Mouse (Mus musculus) lung, embryonic 15.5 days (tissue): ENCODE measurements around the gene Timp4. TPM values are rescaled to one million over a fixed set of nuclear protein-coding genes. Genes with fewer than 3 reads are reported as not detected.
A peak's percentile ranks its signal among the peaks of the same experiment; 100 is the strongest.
"Not testable (repeated sequence)": the region's sequence is repeated elsewhere in the genome, so short reads cannot be mapped to it uniquely, and the experiment has no call there.

ENCODE experiments used
- ATAC-seq: fragments of 200-750 bp; cut with Nextera tagmentation; 2 replicates; pipeline ENCODE4 v1.8.0; 2017; ENCODE audit warnings: moderate number of reproducible peaks, borderline replicate concordance; ENCODE audit not compliant: low FRiP score, low TSS enrichment; ENCODE audit errors: extremely low read depth
- H3K27ac ChIP-seq: fragments of 300-500 bp; sonication (generic); 2 replicates; pipeline ENCODE4 v1.5.1; 2015; ENCODE audit warnings: moderate library complexity, mild to moderate bottlenecking, inconsistent platforms
- H3K27me3 ChIP-seq: fragments of 300-500 bp; sonication (generic); 2 replicates; pipeline ENCODE4 v1.6.1; 2015; ENCODE audit warnings: inconsistent platforms
- H3K36me3 ChIP-seq: fragments of 300-500 bp; sonication (generic); 2 replicates; pipeline ENCODE4 v1.6.1; 2015; ENCODE audit warnings: inconsistent platforms
- H3K4me1 ChIP-seq: fragments of 300-500 bp; sonication (generic); 2 replicates; pipeline ENCODE4 v1.6.1; 2015; ENCODE audit warnings: inconsistent platforms
- H3K4me2 ChIP-seq: fragments of 300-500 bp; sonication (generic); 2 replicates; pipeline ENCODE4 v1.6.1; 2015; ENCODE audit warnings: inconsistent platforms, mild to moderate bottlenecking, moderate library complexity
- H3K4me3 ChIP-seq: fragments of 300-500 bp; sonication (generic); 2 replicates; pipeline ENCODE4 v1.5.1; 2015; ENCODE audit warnings: mild to moderate bottlenecking, inconsistent platforms
- H3K9ac ChIP-seq: fragments of 300-500 bp; sonication (generic); 2 replicates; pipeline ENCODE4 v1.6.1; 2015; ENCODE audit warnings: inconsistent platforms
- H3K9me3 ChIP-seq: fragments of 300-500 bp; sonication (generic); 2 replicates; pipeline ENCODE4 v1.6.1; 2016; ENCODE audit warnings: inconsistent platforms
- WGBS: fragments of 180-500 bp; shearing (Covaris S2); methylation state at CpG from one replicate; pipeline ENCODE4 v1.1.7; 2015; 5-methylcytosine and 5-hydroxymethylcytosine counted together
- polyA plus RNA-seq: library from polyadenylated mRNA; unstranded; fragments of >200 nt; fragmentation: Nextera tagmentation; extraction: Ambion mirVana; gene quantifications from 2 replicates; pipeline ENCODE4 v1.2.1, GENCODE M21; 2015

Timp4 gene
- polyA plus RNA-seq, 1 experiment from 2014 or later = 2.7 TPM

DNA sequence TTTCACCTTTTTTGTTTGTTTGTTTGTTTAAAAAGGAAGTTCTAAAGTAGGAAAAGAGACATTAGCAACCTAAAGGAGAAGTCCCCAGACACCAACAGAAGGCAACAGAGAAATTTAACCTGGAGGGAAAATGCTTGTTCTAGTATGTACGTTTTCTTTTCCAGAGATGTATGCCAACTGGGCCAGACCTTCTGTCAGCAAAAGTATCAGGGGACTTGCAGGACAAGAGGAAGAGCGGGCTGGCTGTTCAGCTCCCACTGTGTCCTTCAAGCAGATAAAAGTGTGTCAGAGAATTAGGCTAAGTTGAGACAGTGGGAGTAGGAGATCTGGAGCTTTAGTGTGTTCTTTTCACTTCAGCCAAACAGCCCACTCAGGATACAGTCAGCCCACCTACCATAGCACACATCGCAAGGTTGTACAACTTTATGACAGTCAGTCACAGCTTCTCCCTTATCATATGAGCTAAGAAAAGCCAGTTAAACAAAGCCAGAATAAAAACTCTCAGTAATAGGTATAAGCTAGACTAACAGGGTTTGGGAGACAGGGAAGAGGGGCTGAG is 6.4 kb downstream of the Timp4 start:
- no peak for ATAC-seq
- Histone ChIP-seq H3K36me3 (no peaks in the 10 kb centered on the region), H3K4me1 (peaks cover 10% of the 10 kb centered on the region; the same call in 1 of the 2 replicates), H3K9ac (no peak overlapping the region), H3K4me3 (no peak overlapping the region), H3K27me3 (no peaks in the 10 kb centered on the region), H3K27ac (no peak overlapping the region), H3K4me2 (no peak overlapping the region), H3K9me3 (no peaks in the 10 kb centered on the region)
- WGBS = 81% methylated on average over 3 of the region's 3 CpGs

DNA sequence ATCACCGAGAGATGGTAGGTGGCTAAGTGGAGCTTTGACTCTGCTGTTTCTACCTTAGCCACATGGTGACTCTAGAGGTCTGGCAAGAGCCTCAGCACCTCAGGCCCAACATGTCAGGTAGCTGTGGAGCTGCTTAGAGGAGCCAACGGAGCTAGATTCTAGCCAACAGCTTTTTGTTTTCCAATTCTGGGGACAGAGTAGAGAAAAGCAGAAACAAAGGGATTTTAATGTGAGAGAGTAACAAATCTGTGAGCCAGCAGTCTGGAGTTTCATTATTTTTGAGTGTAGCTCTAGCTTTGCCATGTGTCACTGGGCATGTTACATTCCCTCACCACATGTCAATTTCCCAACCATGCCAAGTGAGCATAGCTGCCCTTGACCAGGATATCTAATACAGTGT is 7.8 kb downstream of the Timp4 start:
- no peak overlapping the region for H3K9ac ChIP-seq
- ATAC-seq = no peak
- H3K4me3 ChIP-seq = no peak overlapping the region
- H3K27ac ChIP-seq = no peak overlapping the region
- H3K27me3 ChIP-seq = no peaks in the 10 kb centered on the region
- WGBS = 75% methylated on average over 2 of the region's 2 CpGs
- H3K4me2 ChIP-seq = no peak overlapping the region
- H3K36me3 ChIP-seq = no peaks in the 10 kb centered on the region
- H3K9me3 ChIP-seq = no peaks in the 10 kb centered on the region
- H3K4me1 ChIP-seq = peaks cover 10% of the 10 kb centered on the region; the same call in 1 of the 2 replicates

- no peak for ATAC-seq
Observed at GRCm38 (mm10) chr6:115241939-115242338, 10.1 kb downstream of the Timp4 start.

GRCm38 (mm10) chr6:115241131-115241699 is 10.8 kb downstream of the Timp4 start:
- Histone ChIP-seq H3K9ac (no peak overlapping the region), H3K9me3 (no peaks in the 10 kb centered on the region), H3K27me3 (no peaks in the 10 kb centered on the region), H3K27ac (0 out of 2 replicates have a peak overlapping the region, but pooled peaks have one; percentile 6), H3K36me3 (no peaks in the 10 kb centered on the region), H3K4me1 (peaks cover 10% of the 10 kb centered on the region; the same call in 1 of the 2 replicates), H3K4me2 (no peak overlapping the region), H3K4me3 (no peak overlapping the region)
- peak; percentile 73; the same call in 1 of the 2 replicates for ATAC-seq
- 29% methylated on average over 3 of the region's 3 CpGs for WGBS

More at GRCm38 (mm10) chr6:115241939-115242338, 10.1 kb downstream of the Timp4 start:
- Histone ChIP-seq H3K36me3 (no peaks in the 10 kb centered on the region), H3K4me1 (peaks cover 10% of the 10 kb centered on the region; the same call in 1 of the 2 replicates), H3K27me3 (no peaks in the 10 kb centered on the region), H3K9ac (no peak overlapping the region), H3K4me2 (no peak overlapping the region), H3K9me3 (no peaks in the 10 kb centered on the region), H3K27ac (no peak overlapping the region), H3K4me3 (no peak overlapping the region)
- 68% methylated on average over 3 of the region's 3 CpGs for WGBS

DNA sequence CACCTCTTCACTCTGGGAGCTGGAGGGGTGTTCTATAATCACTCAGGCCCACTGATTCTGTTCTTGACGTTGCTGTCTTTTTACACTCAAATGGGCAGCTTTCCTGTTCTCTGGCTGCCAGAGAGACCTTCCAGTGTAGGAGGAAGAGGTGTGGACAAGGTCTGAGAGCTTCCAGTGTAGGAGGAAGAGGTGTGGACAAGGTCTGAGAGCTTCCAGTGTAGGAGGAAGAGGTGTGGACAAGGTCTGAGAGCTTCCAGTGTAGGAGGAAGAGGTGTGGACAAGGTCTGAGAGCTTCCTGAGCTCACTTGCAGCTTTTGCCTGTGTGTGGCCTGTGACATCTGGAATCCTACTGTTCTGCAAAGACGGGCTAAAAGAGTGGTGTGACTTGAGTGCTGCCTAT is 11.6 kb downstream of the Timp4 start:
- not testable (repeated sequence) for H3K9me3 ChIP-seq, H3K4me2 ChIP-seq, H3K36me3 ChIP-seq, H3K4me3 ChIP-seq, H3K27me3 ChIP-seq, H3K27ac ChIP-seq, ATAC-seq, H3K9ac ChIP-seq
- H3K4me1 ChIP-seq = peaks cover 10% of the 10 kb centered on the region; the same call in 1 of the 2 replicates
- WGBS = 34% methylated on average over 2 of the region's 2 CpGs

GRCm38 (mm10) chr6:115239335-115239734 is 12.7 kb downstream of the Timp4 start:
- Histone ChIP-seq H3K36me3 (no peaks in the 10 kb centered on the region), H3K4me2 (no peak overlapping the region), H3K27me3 (no peaks in the 10 kb centered on the region), H3K4me3 (no peak overlapping the region), H3K9me3 (no peaks in the 10 kb centered on the region), H3K27ac (no peak overlapping the region), H3K4me1 (peaks cover 10% of the 10 kb centered on the region; the same call in 1 of the 2 replicates), H3K9ac (no peak overlapping the region)
- ATAC-seq = no peak
- 79% methylated on average over 7 of the region's 7 CpGs for WGBS

DNA sequence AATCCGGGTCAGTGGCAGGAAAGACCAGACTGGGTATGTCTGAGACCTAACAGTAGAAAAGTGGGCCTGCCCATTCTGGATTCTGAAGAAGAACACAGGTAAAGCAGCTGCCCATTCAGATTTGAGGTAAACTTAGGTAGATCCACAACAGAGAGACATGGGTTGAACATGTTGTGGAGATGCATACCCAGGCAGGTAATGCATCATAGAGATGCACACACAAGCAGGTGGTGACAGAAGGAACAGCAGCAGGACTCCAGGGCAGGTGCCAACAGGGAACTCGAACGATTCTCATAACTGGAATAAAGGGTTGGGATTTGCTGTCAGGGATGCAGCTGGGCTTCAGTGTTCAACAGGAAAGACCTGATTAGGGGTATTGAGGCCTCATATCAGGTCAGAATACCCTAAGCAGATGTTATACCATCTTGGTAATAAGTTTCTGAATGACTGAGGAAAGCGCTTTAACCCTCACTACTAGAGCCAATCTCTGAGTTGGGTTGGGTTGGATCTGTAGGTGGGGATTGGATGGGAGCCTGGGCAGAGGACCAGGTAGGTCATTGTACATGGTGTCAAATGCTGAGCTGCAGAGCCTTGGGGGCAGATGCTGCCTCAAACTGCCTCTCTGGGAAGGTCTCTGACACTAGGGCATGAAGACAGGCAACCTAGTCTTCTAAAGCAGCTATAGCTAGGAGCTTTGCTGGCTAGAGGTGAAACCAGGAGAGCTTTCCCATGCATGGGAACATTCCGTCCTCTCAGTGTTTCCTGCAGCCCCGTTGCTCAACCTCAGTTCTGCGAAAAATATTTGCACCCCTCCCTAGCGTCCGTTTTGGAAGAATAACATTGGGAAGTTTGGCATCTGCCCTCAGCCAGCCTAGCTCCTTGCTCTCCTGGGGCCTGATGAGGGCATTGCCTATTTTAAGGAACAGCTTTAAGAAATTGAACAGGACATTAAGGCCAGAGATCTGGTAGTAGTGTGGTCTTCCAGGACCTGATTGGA is 13.7 kb downstream of the Timp4 start:
- Histone ChIP-seq H3K27ac (no peak overlapping the region), H3K4me1 (peaks cover 10% of the 10 kb centered on the region; the same call in 1 of the 2 replicates), H3K36me3 (no peaks in the 10 kb centered on the region), H3K4me3 (no peak overlapping the region), H3K9ac (no peak overlapping the region), H3K9me3 (no peaks in the 10 kb centered on the region), H3K4me2 (no peak overlapping the region), H3K27me3 (no peaks in the 10 kb centered on the region)
- WGBS = 81% methylated on average over 9 of the region's 9 CpGs
- no peak for ATAC-seq

DNA sequence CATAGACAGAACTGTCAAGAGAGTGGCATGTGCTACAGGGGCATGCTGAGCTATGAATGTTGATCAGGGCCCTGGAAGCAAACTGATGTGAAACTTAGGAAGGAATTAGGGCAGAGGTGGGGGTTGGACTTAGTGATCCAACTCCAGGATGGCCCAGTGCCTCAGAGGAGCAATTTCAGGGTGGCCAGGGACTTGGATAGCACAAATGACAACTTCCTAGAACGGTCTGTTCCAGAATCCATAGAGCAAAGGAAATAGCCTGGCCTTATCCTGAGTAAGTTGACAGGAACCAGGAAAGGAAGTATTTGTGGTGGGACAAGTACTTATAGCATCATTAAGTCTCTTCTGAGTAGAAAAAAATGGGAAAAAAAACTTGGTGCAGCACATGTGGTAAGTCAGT is 19.4 kb downstream of the Timp4 start:
- Histone ChIP-seq H3K4me1 (peaks cover 6% of the 10 kb centered on the region), H3K4me2 (no peak overlapping the region), H3K4me3 (no peak overlapping the region), H3K9ac (no peak overlapping the region), H3K27me3 (no peaks in the 10 kb centered on the region), H3K9me3 (no peaks in the 10 kb centered on the region), H3K27ac (no peak overlapping the region), H3K36me3 (no peaks in the 10 kb centered on the region)
- WGBS = 56% methylated on average over 1 of the region's 1 CpGs
- ATAC-seq = no peak

DNA sequence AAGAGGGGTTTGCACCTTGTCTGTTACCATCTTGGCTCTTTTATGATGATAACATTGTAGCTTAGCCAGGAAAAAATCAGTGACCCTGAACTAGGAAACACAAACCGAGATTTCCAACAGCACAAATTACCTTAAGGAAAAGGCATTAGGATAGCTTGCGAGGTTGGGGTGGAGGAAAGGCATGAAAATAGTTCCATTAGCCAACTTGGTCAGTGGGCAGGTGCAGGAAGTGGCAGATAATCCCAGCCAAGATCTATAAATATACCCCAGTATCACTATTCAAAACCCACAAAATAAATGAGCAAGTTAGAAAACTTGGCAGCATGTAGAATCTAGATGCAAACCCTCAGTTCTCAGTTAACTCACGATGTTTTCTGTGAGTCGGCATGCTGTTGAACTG is 20.2 kb downstream of the Timp4 start:
- Histone ChIP-seq H3K9me3 (no peaks in the 10 kb centered on the region), H3K4me3 (no peak overlapping the region), H3K9ac (no peak overlapping the region), H3K36me3 (no peaks in the 10 kb centered on the region), H3K4me1 (peaks cover 6% of the 10 kb centered on the region), H3K27ac (no peak overlapping the region), H3K27me3 (no peaks in the 10 kb centered on the region), H3K4me2 (no peak overlapping the region)
- WGBS = 49% methylated on average over 4 of the region's 4 CpGs
- no peak for ATAC-seq

DNA sequence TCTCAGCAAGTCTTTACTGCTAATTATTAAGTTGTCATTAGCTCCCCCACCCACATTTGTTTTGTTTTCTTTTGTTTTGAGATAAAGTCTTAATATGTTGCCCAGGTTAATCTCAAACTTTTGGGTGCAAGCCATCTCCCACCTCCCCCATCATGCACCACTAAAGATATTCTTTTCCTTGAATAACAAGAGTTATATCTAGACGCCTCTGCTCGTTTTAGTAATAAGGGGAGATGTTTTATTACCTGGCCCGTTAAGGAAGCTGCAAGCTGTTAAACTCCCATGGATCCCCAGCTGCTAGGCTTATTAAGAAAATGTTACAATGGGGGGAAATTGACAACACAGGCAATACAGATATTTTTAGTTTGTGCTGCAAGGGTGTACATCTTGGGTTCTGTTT is 21.4 kb downstream of the Timp4 start:
- Histone ChIP-seq H3K27ac (no peak overlapping the region), H3K4me2 (no peak overlapping the region), H3K36me3 (no peaks in the 10 kb centered on the region), H3K9me3 (no peaks in the 10 kb centered on the region), H3K27me3 (no peaks in the 10 kb centered on the region), H3K4me3 (no peak overlapping the region), H3K4me1 (peaks cover 6% of the 10 kb centered on the region), H3K9ac (no peak overlapping the region)
- WGBS = 76% methylated on average over 3 of the region's 3 CpGs
- no peak for ATAC-seq

GRCm38 (mm10) chr6:115227529-115227928 is 24.5 kb downstream of the Timp4 start:
- H3K27ac ChIP-seq = no peak overlapping the region
- H3K27me3 ChIP-seq = no peaks in the 10 kb centered on the region
- WGBS = 3% methylated on average over 2 of the region's 2 CpGs
- no peak overlapping the region for H3K4me3 ChIP-seq
- H3K9ac ChIP-seq = no peak overlapping the region
- H3K4me1 ChIP-seq = peaks cover 6% of the 10 kb centered on the region
- no peak for ATAC-seq
- no peaks in the 10 kb centered on the region for H3K9me3 ChIP-seq
- H3K36me3 ChIP-seq = no peaks in the 10 kb centered on the region
- no peak overlapping the region for H3K4me2 ChIP-seq

- Histone ChIP-seq H3K4me2 (no peak within 1 kb of the TSS), H3K9ac (no peak within 1 kb of the TSS), H3K27ac (0 out of 2 replicates have a peak within 1 kb of the TSS, but pooled peaks have one; percentile 1), H3K36me3 (no peaks in the 10 kb centered on the region), H3K9me3 (no peaks in the 10 kb centered on the region), H3K4me1 (peaks cover 5% of the 10 kb centered on the region), H3K27me3 (no peaks in the 10 kb centered on the region), H3K4me3 (no peak within 1 kb of the TSS)
- ATAC-seq = no peak
- WGBS = 73% methylated on average over 4 of the region's 4 CpGs
Observed at GRCm38 (mm10) chr6:115227043-115227442, 25.0 kb downstream of the Timp4 start, which contains the start of gene Gm17482. Gene Gm17482 (plus strand): TSS chr6:115227343.
